Mouse (Mus musculus): ENCODE data around the gene Fhit. TPM values are rescaled to one million over a fixed set of nuclear protein-coding genes. Genes with fewer than 3 reads are reported as not detected.

Gene Fhit
- total RNA-seq, 2 experiments from 2014 or later = 4.8 to 5.8 TPM

GRCm38 (mm10) chr14:10171761-10172160, 990.1 kb downstream of the Fhit start:
- no peak overlapping the region for H3K4me3 ChIP-seq
- TF ChIP-seq CTCF (conservative IDR thresholded peaks at IDR 0.05) = no peak
- H3K27ac ChIP-seq = no peak overlapping the region
- no peak for DNase-seq (ENCODE audit: low spot score in 2 of 2)

GRCm38 (mm10) chr14:10166641-10167429, 995.0 kb downstream of the Fhit start:
- Histone ChIP-seq H3K27ac (peak overlapping the region; percentile 57; the same call in 1 of the 2 replicates), H3K4me3 (no peak overlapping the region)
- no peak for TF ChIP-seq CTCF (conservative IDR thresholded peaks at IDR 0.05)
- peak in 1 of 2 experiments; percentile 20 for DNase-seq (ENCODE audit: low spot score in 2 of 2)

GRCm38 (mm10) chr14:10149872-10150271, 1012.0 kb downstream of the Fhit start:
- no peak for DNase-seq (ENCODE audit: low spot score in 2 of 2)
- no peak for TF ChIP-seq CTCF (conservative IDR thresholded peaks at IDR 0.05)
- no peak overlapping the region for H3K4me3 ChIP-seq
- no peak overlapping the region for H3K27ac ChIP-seq

GRCm38 (mm10) chr14:10139311-10139710, 1022.5 kb downstream of the Fhit start:
- Histone ChIP-seq H3K27ac (no peak overlapping the region), H3K4me3 (no peak overlapping the region)
- TF ChIP-seq CTCF (conservative IDR thresholded peaks at IDR 0.05) = no peak
- no peak for DNase-seq (ENCODE audit: low spot score in 2 of 2)

- DNase-seq (ENCODE audit: low spot score in 2 of 2) = no peak
- no peak for TF ChIP-seq CTCF (conservative IDR thresholded peaks at IDR 0.05)
- Histone ChIP-seq H3K27ac (no peak overlapping the region), H3K4me3 (no peak overlapping the region)
These were observed 1028.0 kb downstream of the Fhit start for GRCm38 (mm10) chr14:10133873-10134272.

GRCm38 (mm10) chr14:10129675-10130074, 1032.2 kb downstream of the Fhit start:
- no peak for TF ChIP-seq CTCF (conservative IDR thresholded peaks at IDR 0.05)
- H3K4me3 ChIP-seq = no peak overlapping the region
- H3K27ac ChIP-seq = no peak overlapping the region
- DNase-seq (ENCODE audit: low spot score in 2 of 2) = no peak

GRCm38 (mm10) chr14:10129088-10129487, 1032.7 kb downstream of the Fhit start:
- no peak for TF ChIP-seq CTCF (conservative IDR thresholded peaks at IDR 0.05)
- Histone ChIP-seq H3K27ac (no peak overlapping the region), H3K4me3 (no peak overlapping the region)
- no peak for DNase-seq (ENCODE audit: low spot score in 2 of 2)

- Histone ChIP-seq H3K27ac (no peak overlapping the region), H3K4me3 (no peak overlapping the region)
- TF ChIP-seq CTCF (conservative IDR thresholded peaks at IDR 0.05) = no peak
- DNase-seq (ENCODE audit: low spot score in 2 of 2) = no peak
These were observed 1035.3 kb downstream of the Fhit start for GRCm38 (mm10) chr14:10126536-10126935.

- Histone ChIP-seq H3K4me3 (no peak overlapping the region), H3K27ac (no peak overlapping the region)
- no peak for DNase-seq (ENCODE audit: low spot score in 2 of 2)
- no peak for TF ChIP-seq CTCF (conservative IDR thresholded peaks at IDR 0.05)
These were observed 1039.7 kb downstream of the Fhit start for GRCm38 (mm10) chr14:10122176-10122575.

GRCm38 (mm10) chr14:10096236-10096635, 1065.6 kb downstream of the Fhit start:
- no peak for DNase-seq (ENCODE audit: low spot score in 2 of 2)
- H3K27ac ChIP-seq = no peak overlapping the region
- no peak overlapping the region for H3K4me3 ChIP-seq
- no peak for TF ChIP-seq CTCF (conservative IDR thresholded peaks at IDR 0.05)

GRCm38 (mm10) chr14:10079062-10079461, 1082.8 kb downstream of the Fhit start:
- no peak for DNase-seq (ENCODE audit: low spot score in 2 of 2)
- H3K27ac ChIP-seq = no peak overlapping the region
- H3K4me3 ChIP-seq = no peak overlapping the region
- TF ChIP-seq CTCF (conservative IDR thresholded peaks at IDR 0.05) = no peak

GRCm38 (mm10) chr14:10049947-10050346, 1111.9 kb downstream of the Fhit start:
- H3K4me3 ChIP-seq = no peak overlapping the region
- TF ChIP-seq CTCF (conservative IDR thresholded peaks at IDR 0.05) = no peak
- no peak overlapping the region for H3K27ac ChIP-seq
- no peak for DNase-seq (ENCODE audit: low spot score in 2 of 2)

- no peak for DNase-seq (ENCODE audit: low spot score in 2 of 2)
- TF ChIP-seq CTCF (conservative IDR thresholded peaks at IDR 0.05) = no peak
These were observed 1114.6 kb downstream of the Fhit start for GRCm38 (mm10) chr14:10047123-10047783.

More at GRCm38 (mm10) chr14:10047123-10047783, 1114.6 kb downstream of the Fhit start:
- no peak overlapping the region for H3K4me3 ChIP-seq
- no peak overlapping the region for H3K27ac ChIP-seq

All from layer of hippocampus, adult 2 months (tissue).